Mouse (Mus musculus): ENCODE results near the gene Pikfyve. TPM values are rescaled to one million over a fixed set of nuclear protein-coding genes. Genes with fewer than 3 reads are reported as not detected.

Gene Pikfyve
- 18.7 and 21.1 TPM in 2 replicates for total RNA-seq (2014; rRNA removed)
- polyA plus RNA-seq (2012; rRNA removed), result 2.8 and 2.9 TPM in 2 replicates

DNA sequence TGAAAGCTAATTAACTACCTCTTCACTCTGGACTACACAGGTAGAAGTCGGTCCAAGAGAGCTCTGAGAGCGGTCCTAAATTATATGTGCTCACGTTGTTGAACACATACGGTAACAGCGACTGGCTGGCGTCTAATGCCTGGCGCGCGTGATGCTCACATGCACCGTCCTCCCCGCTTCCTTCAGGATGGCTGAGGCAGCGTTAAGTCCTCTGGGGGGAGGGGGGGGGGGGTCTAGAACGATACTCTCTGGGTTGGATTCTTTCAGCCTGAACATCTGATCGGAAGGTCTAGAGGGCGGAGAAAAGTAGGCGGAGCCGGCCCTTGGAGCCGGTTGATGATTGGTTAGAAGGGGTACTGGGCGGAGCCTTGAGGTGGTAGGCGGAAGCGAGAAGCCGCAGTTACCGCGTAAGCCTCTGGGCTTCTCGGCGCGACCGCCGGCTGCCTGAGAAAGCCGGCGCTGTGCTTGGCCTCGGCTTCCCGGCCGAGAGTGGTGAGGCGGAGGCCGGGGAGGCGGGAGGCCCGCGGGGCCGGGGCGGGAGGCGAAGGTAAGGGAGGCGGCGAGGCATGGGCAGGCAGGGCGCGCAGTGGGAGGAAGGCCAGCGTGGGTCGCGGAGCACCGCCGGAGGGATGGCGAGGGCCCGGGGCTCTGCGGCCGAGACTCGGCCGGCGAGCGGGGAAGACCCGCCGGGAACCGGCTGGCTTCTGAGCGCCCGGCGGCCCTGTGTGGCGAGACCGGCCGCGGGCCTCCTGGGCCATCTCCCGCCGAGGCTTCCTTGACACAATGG lies at the start of gene Pikfyve, which contains the start of gene Idh1:
Gene Pikfyve, plus strand, starts transcription at position 397 of the 787 bp plus-strand sequence.
Gene Idh1, minus strand, starts transcription at position 214 of the 787 bp plus-strand sequence.
- DNase-seq (ENCODE audit: extremely low read depth, low read depth, low spot score), result peak; percentile 90
- Histone ChIP-seq H3K9ac (ENCODE audit: low read depth, low read length) (peak within 1 kb of the TSS; percentile 97), H3K27me3 (ENCODE audit: control insufficient read depth, insufficient read depth, low read length) (no peaks in the 10 kb centered on the region), H3K4me3 (ENCODE audit: insufficient read depth, low read depth, low read length) (peak within 1 kb of the TSS; percentile 97), H3K36me3 (ENCODE audit: control insufficient read depth, insufficient read depth, low read length) (peaks cover 9% of the 10 kb centered on the region), H3K79me2 (ENCODE audit: control insufficient read depth, insufficient read depth, low read length) (peaks cover 4% of the 10 kb centered on the region; the same call in 1 of the 2 replicates), H3K27ac (replicated peaks; ENCODE audit: insufficient read depth, low read depth, low read length) (peak within 1 kb of the TSS; percentile 81), H3K4me1 (ENCODE audit: control insufficient read depth, insufficient read depth, low read length) (peaks cover 11% of the 10 kb centered on the region)
- WGBS, result 1% methylated on average over 68 of the region's 71 CpGs
- TF ChIP-seq CTCF (IDR thresholded peaks at IDR 0.05; ENCODE audit: low read depth, low read length), result peak; percentile 20
- TF ChIP-seq POLR2A (IDR thresholded peaks at IDR 0.05; ENCODE audit: extremely low read depth, insufficient read depth, low read length), result peak; percentile 99

DNA sequence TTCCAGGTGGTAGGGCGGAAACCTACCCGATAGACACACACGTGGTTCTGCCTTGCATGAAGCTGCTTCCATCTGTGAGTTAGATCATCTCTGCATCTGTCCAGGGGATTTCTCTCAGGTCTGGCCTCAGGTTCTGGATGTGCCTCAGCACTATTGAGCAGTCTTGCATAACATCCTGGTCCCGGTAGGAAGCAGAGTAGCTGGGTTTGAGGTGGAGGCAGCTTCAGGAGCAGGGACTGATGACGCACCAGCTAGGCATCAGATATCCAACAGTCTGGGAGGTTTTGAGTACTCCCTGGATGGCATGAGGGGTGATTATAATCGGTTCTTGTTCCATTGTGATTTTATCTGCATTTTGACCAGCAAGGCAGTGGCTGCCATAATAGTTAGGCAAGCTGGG lies 48.9 kb upstream of the Pikfyve start:
- no peak for DNase-seq (ENCODE audit: extremely low read depth, low read depth, low spot score)
- Histone ChIP-seq H3K27ac (replicated peaks; ENCODE audit: insufficient read depth, low read depth, low read length) (no peak overlapping the region), H3K4me3 (ENCODE audit: insufficient read depth, low read depth, low read length) (no peak overlapping the region), H3K4me1 (ENCODE audit: control insufficient read depth, insufficient read depth, low read length) (no peaks in the 10 kb centered on the region), H3K36me3 (ENCODE audit: control insufficient read depth, insufficient read depth, low read length) (no peaks in the 10 kb centered on the region), H3K9ac (ENCODE audit: low read depth, low read length) (no peak overlapping the region), H3K79me2 (ENCODE audit: control insufficient read depth, insufficient read depth, low read length) (no peaks in the 10 kb centered on the region), H3K27me3 (ENCODE audit: control insufficient read depth, insufficient read depth, low read length) (no peaks in the 10 kb centered on the region)
- no peak for TF ChIP-seq POLR2A (IDR thresholded peaks at IDR 0.05; ENCODE audit: extremely low read depth, insufficient read depth, low read length)
- no peak for TF ChIP-seq CTCF (IDR thresholded peaks at IDR 0.05; ENCODE audit: low read depth, low read length)
- WGBS, result 86% methylated on average over 6 of the region's 6 CpGs

DNA sequence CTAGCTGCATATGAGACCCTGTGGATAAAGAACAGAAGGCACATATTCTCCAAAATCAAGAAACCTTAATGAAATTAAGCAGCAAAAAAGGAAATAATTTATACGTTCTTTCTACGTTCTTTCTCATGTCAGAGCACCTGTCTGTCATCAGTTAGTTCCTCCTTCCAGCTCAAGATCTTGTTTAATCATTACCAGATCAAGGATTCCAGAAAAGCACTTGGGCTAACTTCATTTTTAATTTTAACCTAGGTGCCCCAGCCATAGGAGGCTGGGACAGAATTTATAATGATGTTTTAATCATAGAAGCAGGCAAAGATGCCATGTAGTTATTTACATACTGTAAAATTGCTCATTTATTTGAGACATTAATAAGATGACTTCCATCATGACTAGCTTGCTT lies 41.7 kb upstream of the Pikfyve start:
- Histone ChIP-seq H3K4me1 (ENCODE audit: control insufficient read depth, insufficient read depth, low read length) (no peaks in the 10 kb centered on the region), H3K27ac (replicated peaks; ENCODE audit: insufficient read depth, low read depth, low read length) (no peak overlapping the region), H3K4me3 (ENCODE audit: insufficient read depth, low read depth, low read length) (no peak overlapping the region), H3K9ac (ENCODE audit: low read depth, low read length) (no peak overlapping the region), H3K27me3 (ENCODE audit: control insufficient read depth, insufficient read depth, low read length) (no peaks in the 10 kb centered on the region), H3K79me2 (ENCODE audit: control insufficient read depth, insufficient read depth, low read length) (no peaks in the 10 kb centered on the region), H3K36me3 (ENCODE audit: control insufficient read depth, insufficient read depth, low read length) (no peaks in the 10 kb centered on the region)
- 95% methylated on average over 2 of the region's 2 CpGs for WGBS
- TF ChIP-seq CTCF (IDR thresholded peaks at IDR 0.05; ENCODE audit: low read depth, low read length) (no peak), POLR2A (IDR thresholded peaks at IDR 0.05; ENCODE audit: extremely low read depth, insufficient read depth, low read length) (no peak)
- no peak for DNase-seq (ENCODE audit: extremely low read depth, low read depth, low spot score)

GRCm38 (mm10) chr1:65146601-65147000 lies 39.9 kb upstream of the Pikfyve start:
- Histone ChIP-seq H3K36me3 (ENCODE audit: control insufficient read depth, insufficient read depth, low read length) (no peaks in the 10 kb centered on the region), H3K4me3 (ENCODE audit: insufficient read depth, low read depth, low read length) (no peak overlapping the region), H3K79me2 (ENCODE audit: control insufficient read depth, insufficient read depth, low read length) (no peaks in the 10 kb centered on the region), H3K4me1 (ENCODE audit: control insufficient read depth, insufficient read depth, low read length) (no peaks in the 10 kb centered on the region), H3K9ac (ENCODE audit: low read depth, low read length) (no peak overlapping the region), H3K27me3 (ENCODE audit: control insufficient read depth, insufficient read depth, low read length) (no peaks in the 10 kb centered on the region), H3K27ac (replicated peaks; ENCODE audit: insufficient read depth, low read depth, low read length) (no peak overlapping the region)
- WGBS, result 58% methylated on average over 2 of the region's 2 CpGs
- TF ChIP-seq CTCF (IDR thresholded peaks at IDR 0.05; ENCODE audit: low read depth, low read length) (no peak), POLR2A (IDR thresholded peaks at IDR 0.05; ENCODE audit: extremely low read depth, insufficient read depth, low read length) (no peak)
- no peak for DNase-seq (ENCODE audit: extremely low read depth, low read depth, low spot score)

DNA sequence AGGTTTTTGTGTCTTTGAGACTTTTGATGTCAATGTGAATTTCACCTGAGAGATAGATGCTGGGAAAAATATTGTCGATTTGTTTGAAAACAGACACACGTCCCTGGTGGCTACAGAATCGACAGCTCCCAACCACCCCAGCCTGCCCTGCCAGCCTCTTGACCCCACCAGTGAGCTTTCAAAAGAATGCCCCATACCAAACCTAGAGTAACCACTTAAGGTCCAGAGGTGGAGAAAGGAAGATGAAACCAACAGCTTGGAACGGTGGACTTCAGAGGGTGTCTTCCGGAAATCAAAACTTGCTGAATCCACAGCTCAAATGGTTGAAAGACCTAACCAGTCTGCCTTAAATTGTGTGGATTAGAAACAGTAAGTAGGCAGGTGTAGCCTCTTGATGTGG lies 39.2 kb upstream of the Pikfyve start:
- Histone ChIP-seq H3K27ac (replicated peaks; ENCODE audit: insufficient read depth, low read depth, low read length) (no peak overlapping the region), H3K36me3 (ENCODE audit: control insufficient read depth, insufficient read depth, low read length) (no peaks in the 10 kb centered on the region), H3K27me3 (ENCODE audit: control insufficient read depth, insufficient read depth, low read length) (no peaks in the 10 kb centered on the region), H3K9ac (ENCODE audit: low read depth, low read length) (no peak overlapping the region), H3K79me2 (ENCODE audit: control insufficient read depth, insufficient read depth, low read length) (no peaks in the 10 kb centered on the region), H3K4me3 (ENCODE audit: insufficient read depth, low read depth, low read length) (no peak overlapping the region), H3K4me1 (ENCODE audit: control insufficient read depth, insufficient read depth, low read length) (no peaks in the 10 kb centered on the region)
- WGBS, result 93% methylated on average over 5 of the region's 5 CpGs
- DNase-seq (ENCODE audit: extremely low read depth, low read depth, low spot score), result no peak
- no peak for TF ChIP-seq POLR2A (IDR thresholded peaks at IDR 0.05; ENCODE audit: extremely low read depth, insufficient read depth, low read length)
- no peak for TF ChIP-seq CTCF (IDR thresholded peaks at IDR 0.05; ENCODE audit: low read depth, low read length)

GRCm38 (mm10) chr1:65147971-65148370 lies 38.5 kb upstream of the Pikfyve start:
- WGBS, result 60% methylated on average over 3 of the region's 3 CpGs
- TF ChIP-seq CTCF (IDR thresholded peaks at IDR 0.05; ENCODE audit: low read depth, low read length), result no peak
- TF ChIP-seq POLR2A (IDR thresholded peaks at IDR 0.05; ENCODE audit: extremely low read depth, insufficient read depth, low read length), result no peak
- no peak overlapping the region for H3K9ac ChIP-seq (ENCODE audit: low read depth, low read length)
- DNase-seq (ENCODE audit: extremely low read depth, low read depth, low spot score), result no peak
- H3K4me3 ChIP-seq (ENCODE audit: insufficient read depth, low read depth, low read length), result no peak overlapping the region
- H3K36me3 ChIP-seq (ENCODE audit: control insufficient read depth, insufficient read depth, low read length), result no peaks in the 10 kb centered on the region
- no peaks in the 10 kb centered on the region for H3K79me2 ChIP-seq (ENCODE audit: control insufficient read depth, insufficient read depth, low read length)
- H3K4me1 ChIP-seq (ENCODE audit: control insufficient read depth, insufficient read depth, low read length), result no peaks in the 10 kb centered on the region
- H3K27me3 ChIP-seq (ENCODE audit: control insufficient read depth, insufficient read depth, low read length), result no peaks in the 10 kb centered on the region
- H3K27ac ChIP-seq (replicated peaks; ENCODE audit: insufficient read depth, low read depth, low read length), result no peak overlapping the region
